Mouse (Mus musculus) heart, postnatal 0 days (tissue): ENCODE measurements at regions not wholly inside any gene's neighbourhood (a gene's known extent, or its start where the extent isn't known, plus 50 kb on each side); places are given as distances from the start of the nearest gene placed in this dataset.

Source experiments
- ATAC-seq: fragments of 200-750 bp; cut with Nextera tagmentation; 2 replicates; pipeline ENCODE4 v1.8.0; 2017; ENCODE audit warnings: low read depth, moderate number of reproducible peaks, moderate library complexity; ENCODE audit not compliant: insufficient read depth
- DNase-seq: peaks from one replicate; pipeline ENCODE4 v3.0.0-alpha.2; 2016; ENCODE audit warnings: low spot score
- H3K27ac ChIP-seq: fragments of 300-500 bp; sonication (generic); 2 replicates; pipeline ENCODE4 v1.5.1; 2014; ENCODE audit warnings: low read depth, mild to moderate bottlenecking
- H3K27me3 ChIP-seq: fragments of 300-500 bp; sonication (generic); 2 replicates; pipeline ENCODE4 v1.6.1; 2014; ENCODE audit warnings: low read length, mixed read lengths; ENCODE audit not compliant: control insufficient read depth, insufficient read depth
- H3K36me3 ChIP-seq: fragments of 300-500 bp; sonication (generic); replicated peaks from 2 replicates; pipeline ENCODE4 v1.6.1; 2014; ENCODE audit warnings: low read length, mixed read lengths; ENCODE audit not compliant: control insufficient read depth, insufficient read depth
- H3K4me1 ChIP-seq: fragments of 300-500 bp; sonication (generic); 2 replicates; pipeline ENCODE4 v1.6.1; 2014; ENCODE audit warnings: antibody characterized with exemption; ENCODE audit not compliant: control insufficient read depth, insufficient read depth
- H3K4me2 ChIP-seq: fragments of 300-500 bp; sonication (generic); 2 replicates; pipeline ENCODE4 v1.6.1; 2014; ENCODE audit warnings: low read depth, mild to moderate bottlenecking, low read length, moderate library complexity
- H3K4me3 ChIP-seq: fragments of 300-500 bp; sonication (generic); 2 replicates; pipeline ENCODE4 v1.5.1; 2014; ENCODE audit warnings: low read depth, low read length
- H3K9ac ChIP-seq: fragments of 300-500 bp; sonication (generic); replicated peaks from 2 replicates; pipeline ENCODE4 v1.6.1; 2014; ENCODE audit warnings: low read depth, low read length, mixed read lengths
- H3K9me3 ChIP-seq: fragments of 300-500 bp; sonication (generic); replicated peaks from 2 replicates; pipeline ENCODE4 v1.6.1; 2016; ENCODE audit warnings: low read length; ENCODE audit not compliant: control insufficient read depth
- CTCF ChIP-seq: IDR thresholded peaks from 2 replicates; pipeline ENCODE4 v1.5.1; 2016; ENCODE audit warnings: antibody characterized with exemption, control low read depth, low read depth
- EP300 ChIP-seq: IDR thresholded peaks from 2 replicates; pipeline ENCODE4 v1.6.1; 2016; ENCODE audit warnings: antibody characterized with exemption, low read depth
- WGBS: fragments of 180-500 bp; shearing (Covaris S2); extraction: QIAGEN DNeasy Blood & Tissue Kit; methylation state at CpG from one replicate; pipeline ENCODE4 v1.1.7; 2014; 5-methylcytosine and 5-hydroxymethylcytosine counted together

DNA sequence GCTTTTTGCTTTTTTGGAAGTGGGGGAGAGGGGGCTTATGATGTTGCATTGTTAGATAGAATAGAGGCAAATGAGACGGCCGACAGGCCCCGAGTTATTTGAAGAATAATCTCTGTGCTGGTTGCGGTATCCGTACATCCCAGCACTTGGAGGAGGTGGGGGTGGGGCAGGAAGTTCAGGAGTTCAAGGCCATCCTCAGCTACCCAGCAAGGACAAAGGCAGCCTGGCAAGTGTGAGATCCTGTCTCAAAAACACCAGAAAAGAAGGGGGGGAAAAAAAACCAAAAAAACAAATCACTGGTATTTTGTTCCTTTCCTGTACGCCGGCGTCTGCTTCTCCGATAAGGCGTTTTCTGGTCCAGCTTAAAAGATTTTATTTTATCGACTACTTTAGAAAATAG, 75.6 kb downstream of the Id4 start:
- no peak overlapping the region for H3K9ac ChIP-seq
- no peak overlapping the region for H3K4me3 ChIP-seq
- DNase-seq (no peak), ATAC-seq (no peak)
- H3K27me3 ChIP-seq = no peaks in the 10 kb centered on the region
- no peaks in the 10 kb centered on the region for H3K9me3 ChIP-seq
- TF ChIP-seq EP300 (no peak), CTCF (no peak)
- no peaks in the 10 kb centered on the region for H3K36me3 ChIP-seq
- WGBS = 51% methylated on average over 11 of the region's 11 CpGs
- no peaks in the 10 kb centered on the region for H3K4me1 ChIP-seq
- no peak overlapping the region for H3K4me2 ChIP-seq
- H3K27ac ChIP-seq = no peak overlapping the region

DNA sequence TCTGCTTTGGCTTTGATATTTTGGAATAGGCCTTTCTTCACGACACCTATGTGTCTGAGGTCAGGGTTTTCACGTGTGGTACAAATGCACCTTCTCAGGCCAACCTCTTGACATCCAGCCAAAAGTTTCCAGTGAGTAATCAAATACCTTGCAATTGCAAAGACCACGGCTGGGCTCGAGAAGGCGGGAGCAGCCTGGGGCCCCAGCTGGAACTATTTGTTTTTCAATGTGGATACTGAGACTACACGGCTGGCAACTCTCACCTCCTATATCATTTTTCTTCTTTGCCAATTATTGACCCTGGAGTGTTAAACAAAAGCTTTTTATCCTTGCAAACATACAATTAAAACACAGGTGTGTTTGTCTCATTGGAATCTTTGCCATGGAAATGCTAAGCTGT, 77.5 kb downstream of the Id4 start:
- Histone ChIP-seq H3K27ac (no peak overlapping the region), H3K4me1 (no peaks in the 10 kb centered on the region), H3K4me2 (no peak overlapping the region), H3K9me3 (no peaks in the 10 kb centered on the region), H3K9ac (no peak overlapping the region), H3K4me3 (no peak overlapping the region), H3K27me3 (no peaks in the 10 kb centered on the region), H3K36me3 (no peaks in the 10 kb centered on the region)
- 49% methylated on average over 6 of the region's 6 CpGs for WGBS
- DNase-seq (no peak), ATAC-seq (no peak)
- no peak for TF ChIP-seq EP300
- no peak for TF ChIP-seq CTCF

DNA sequence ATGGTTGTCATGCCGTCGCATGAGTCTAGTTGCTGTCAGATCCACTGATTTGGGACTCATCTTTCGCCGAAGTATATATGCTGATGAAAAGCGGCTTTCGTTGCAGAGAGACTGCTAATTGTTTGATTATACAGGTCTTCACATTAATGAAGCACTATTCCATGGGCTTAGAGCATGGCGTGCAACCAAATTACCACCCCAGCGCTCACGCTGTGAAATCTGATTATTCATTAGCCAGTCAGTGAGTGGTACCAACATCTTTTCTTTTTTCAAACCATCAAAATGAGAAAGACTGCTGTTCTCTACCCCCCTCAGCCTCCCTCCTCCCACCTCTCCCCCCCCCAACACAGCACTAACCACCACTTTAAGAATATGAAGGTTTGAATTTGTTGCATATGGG, 89.1 kb downstream of the Id4 start:
- Histone ChIP-seq H3K4me2 (no peak overlapping the region), H3K9me3 (no peaks in the 10 kb centered on the region), H3K36me3 (no peaks in the 10 kb centered on the region), H3K4me1 (no peaks in the 10 kb centered on the region), H3K9ac (no peak overlapping the region), H3K27ac (no peak overlapping the region), H3K27me3 (no peaks in the 10 kb centered on the region), H3K4me3 (no peak overlapping the region)
- ATAC-seq (no peak), DNase-seq (no peak)
- WGBS = 88% methylated on average over 9 of the region's 9 CpGs
- TF ChIP-seq EP300 (no peak), CTCF (no peak)

DNA sequence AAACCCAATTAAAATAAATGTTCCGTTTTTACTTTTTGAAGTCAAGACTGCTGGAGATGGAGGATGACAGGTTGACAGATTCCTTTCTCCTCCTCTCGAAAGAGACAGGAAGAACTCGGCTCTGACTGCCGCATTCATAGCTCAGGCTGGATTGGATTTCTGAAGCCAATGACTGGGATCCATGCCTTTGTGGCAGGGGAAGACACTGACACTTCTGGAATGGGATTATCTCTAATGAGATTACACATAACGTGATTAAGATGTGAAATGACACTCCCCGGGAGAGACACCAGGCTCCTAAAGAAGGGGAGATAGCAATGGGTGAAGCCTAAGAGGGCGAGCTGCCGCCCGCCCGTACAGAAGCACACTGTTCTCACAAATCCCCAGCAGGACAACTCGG, 89.9 kb downstream of the Id4 start:
- Histone ChIP-seq H3K9me3 (no peaks in the 10 kb centered on the region), H3K4me1 (no peaks in the 10 kb centered on the region), H3K4me2 (no peak overlapping the region), H3K27me3 (no peaks in the 10 kb centered on the region), H3K27ac (no peak overlapping the region), H3K9ac (no peak overlapping the region), H3K4me3 (no peak overlapping the region), H3K36me3 (no peaks in the 10 kb centered on the region)
- ATAC-seq = no peak
- DNase-seq = no peak
- no peak for TF ChIP-seq CTCF
- no peak for TF ChIP-seq EP300
- WGBS = 35% methylated on average over 11 of the region's 11 CpGs

DNA sequence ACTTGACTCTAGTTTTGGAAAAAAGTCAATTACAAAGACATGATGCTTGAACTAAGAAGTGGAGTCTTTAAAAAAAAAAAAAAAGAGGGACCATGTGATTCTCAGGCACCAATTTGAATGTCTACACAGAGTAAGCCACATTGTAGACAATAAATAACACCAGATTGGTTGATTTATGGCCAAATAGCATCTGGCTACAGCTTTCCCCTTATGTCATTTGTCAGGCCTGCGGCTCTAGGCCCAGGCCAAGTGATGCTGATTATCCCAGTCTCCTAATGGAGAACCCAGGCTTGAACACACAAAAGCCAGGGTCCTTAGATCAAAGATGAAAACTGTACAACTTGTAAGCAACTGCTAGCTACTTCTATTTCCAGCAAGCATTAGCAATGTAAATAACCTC, 96.1 kb downstream of the Id4 start:
- Histone ChIP-seq H3K4me3 (no peak overlapping the region), H3K4me2 (no peak overlapping the region), H3K4me1 (no peaks in the 10 kb centered on the region), H3K36me3 (no peaks in the 10 kb centered on the region), H3K27ac (no peak overlapping the region), H3K27me3 (no peaks in the 10 kb centered on the region), H3K9ac (no peak overlapping the region), H3K9me3 (no peaks in the 10 kb centered on the region)
- WGBS = 78% methylated on average over 1 of the region's 1 CpGs
- no peak for ATAC-seq
- DNase-seq = no peak
- no peak for TF ChIP-seq EP300
- TF ChIP-seq CTCF = no peak

DNA sequence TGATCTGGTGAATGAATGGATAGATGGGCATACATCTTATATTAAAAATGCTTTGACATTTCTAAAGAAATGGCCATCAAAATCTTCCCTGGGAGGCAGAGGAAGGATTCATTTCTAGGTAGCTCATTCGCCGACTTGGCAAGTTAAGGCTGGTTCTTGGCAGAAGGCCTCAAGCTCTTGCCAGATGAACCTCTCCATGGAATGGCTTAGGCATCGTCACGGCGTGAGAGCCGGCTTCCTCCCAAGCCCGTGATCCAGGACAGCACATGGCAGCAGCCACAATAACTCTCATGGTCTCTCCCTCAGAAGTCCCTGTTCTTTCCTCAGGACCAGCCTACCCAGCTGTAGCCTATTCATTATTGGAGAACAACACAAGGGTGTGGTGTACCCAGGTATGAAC, 96.6 kb downstream of the Id4 start:
- Histone ChIP-seq H3K4me3 (no peak overlapping the region), H3K9ac (no peak overlapping the region), H3K36me3 (no peaks in the 10 kb centered on the region), H3K9me3 (no peaks in the 10 kb centered on the region), H3K4me2 (no peak overlapping the region), H3K27me3 (no peaks in the 10 kb centered on the region), H3K27ac (no peak overlapping the region), H3K4me1 (no peaks in the 10 kb centered on the region)
- WGBS = 89% methylated on average over 7 of the region's 7 CpGs
- no peak for ATAC-seq
- DNase-seq = no peak
- TF ChIP-seq EP300 (no peak), CTCF (no peak)
